In the genomic region with DNA sequence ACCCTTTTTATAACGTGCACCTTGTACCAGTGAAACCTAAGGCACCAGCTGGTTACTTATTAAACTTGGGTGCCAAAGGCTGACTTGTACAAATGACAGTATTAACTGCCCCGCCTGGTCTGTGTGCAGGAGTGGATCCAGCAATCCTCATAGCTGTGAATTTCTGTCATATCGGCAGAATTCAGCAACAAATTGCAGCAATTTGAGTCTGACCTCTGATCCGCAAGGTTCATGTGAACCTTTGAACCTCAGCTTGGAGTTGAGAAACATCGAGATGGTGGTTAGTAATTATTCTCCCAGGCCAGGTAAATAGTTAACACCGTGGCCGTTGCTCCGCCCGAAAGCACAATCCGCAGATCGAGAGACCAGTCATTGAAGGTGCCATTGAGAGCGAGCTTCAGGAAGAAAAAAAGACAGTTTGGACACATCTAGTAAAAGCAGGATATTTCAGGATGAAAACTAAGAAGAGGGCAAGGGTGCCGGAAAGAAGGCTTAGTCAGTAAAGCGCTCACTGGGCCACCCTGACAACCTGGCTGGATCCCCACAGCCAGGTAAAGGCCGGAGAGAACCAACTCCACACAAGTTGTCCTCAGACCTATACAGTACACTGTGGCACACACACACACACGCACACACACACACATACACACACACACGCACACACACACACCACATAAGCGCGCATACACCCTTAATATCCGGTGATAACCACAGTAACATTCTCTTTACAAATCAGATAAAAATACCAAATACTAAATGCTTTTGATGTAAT, we compare ENCODE assay signal across 17 mouse cellular contexts. TPM values are rescaled to one million over a fixed set of nuclear protein-coding genes. Genes with fewer than 3 reads are reported as not detected.
DNase-seq lines count a peak whose midpoint lies in the region; ATAC-seq and TF ChIP-seq lines count a peak whose summit lies in the region.
"Had no signal": no experiment of that assay in that cellular context is flagged by ENCODE, and none has a peak within 500 bp of the region (broad histone marks: within the 10 kb centered on the region; RNA-seq: fewer than 3 reads in every experiment).

No protein-coding gene starts in this region.

- peak; percentile 78 for DNase-seq in kidney, adult 18-20 months
- DNase-seq in kidney, postnatal 25 days: peak; percentile 82 to 92
- peak; percentile 53 for DNase-seq in liver, postnatal 0 days
- DNase-seq in adrenal gland, adult 8-10 months: no peak
- DNase-seq in layer of hippocampus, adult 11-12 months (ENCODE audit: low spot score): no peak
- DNase-seq: gastrocnemius, postnatal 25 days had no signal

- no peak overlapping the region; the same call in 1 of the 2 replicates for H3K9ac ChIP-seq in intestine, embryonic 15.5 days
- H3K9ac ChIP-seq in liver, postnatal 0 days (replicated peaks): peak overlapping the region; percentile 49
- H3K9ac ChIP-seq: heart, embryonic 13.5 days; neural tube, embryonic 13.5 days had no signal

- no peaks in the 10 kb centered on the region for H3K27me3 ChIP-seq in intestine, embryonic 15.5 days (replicated peaks)
- no peaks in the 10 kb centered on the region for H3K27me3 ChIP-seq in liver, postnatal 0 days (ENCODE audit: insufficient read depth, low read length)
- H3K27me3 ChIP-seq: heart, embryonic 13.5 days; neural tube, embryonic 13.5 days had no signal

- H3K9me3 ChIP-seq in intestine, embryonic 15.5 days: no peaks in the 10 kb centered on the region
- H3K9me3 ChIP-seq in liver, postnatal 0 days (ENCODE audit: low read length): no peaks in the 10 kb centered on the region
- H3K9me3 ChIP-seq: heart, embryonic 13.5 days; neural tube, embryonic 13.5 days had no signal

- TF ChIP-seq EP300 in liver, postnatal 0 days (IDR thresholded peaks at IDR 0.05; ENCODE audit: low read depth): peak; percentile 71

- H3K27ac ChIP-seq in intestine, embryonic 15.5 days: peak overlapping the region; percentile 82
- H3K27ac ChIP-seq in liver, postnatal 0 days (ENCODE audit: low read depth): peak overlapping the region; percentile 80
- H3K27ac ChIP-seq: heart, embryonic 13.5 days; neural tube, embryonic 13.5 days had no signal

- WGBS in intestine, embryonic 15.5 days: 59% methylated on average over 20 of the region's 20 CpGs
- WGBS in liver, postnatal 0 days (ENCODE audit: insufficient replicate concordance): 65% methylated on average over 20 of the region's 20 CpGs

- no peaks in the 10 kb centered on the region for H3K4me1 ChIP-seq in intestine, embryonic 15.5 days (replicated peaks)
- H3K4me1 ChIP-seq in liver, postnatal 0 days (ENCODE audit: insufficient read depth): peaks cover 7% of the 10 kb centered on the region; the same call in 1 of the 2 replicates
- H3K4me1 ChIP-seq: heart, embryonic 13.5 days; neural tube, embryonic 13.5 days had no signal

- no peak for TF ChIP-seq CTCF in liver, postnatal 0 days (IDR thresholded peaks at IDR 0.05; ENCODE audit: low read depth)

- peak; percentile 92 for ATAC-seq in intestine, embryonic 15.5 days
- peak; percentile 92 for ATAC-seq in liver, postnatal 0 days
- ATAC-seq in monocyte, adult 5-6 weeks (replicated peaks; ENCODE audit: insufficient number of reproducible peaks, low FRiP score, low TSS enrichment, poor library complexity, severe bottlenecking): no peak
- ATAC-seq: CD4-positive, CD25-positive, alpha-beta regulatory T cell, adult 4 months; forebrain, embryonic 16.5 days; inflammation-experienced regulatory T-cells, adult 6 months; midbrain, embryonic 16.5 days had no signal

- H3K4me2 ChIP-seq in intestine, embryonic 15.5 days (replicated peaks): peak overlapping the region; percentile 27
- peak overlapping the region; percentile 63 for H3K4me2 ChIP-seq in liver, postnatal 0 days (ENCODE audit: low read depth, low read length)
- H3K4me2 ChIP-seq: heart, embryonic 13.5 days; neural tube, embryonic 13.5 days had no signal

- H3K4me3 ChIP-seq in intestine, embryonic 15.5 days (replicated peaks): peak overlapping the region; percentile 32
- H3K4me3 ChIP-seq in liver, postnatal 0 days (ENCODE audit: low read depth, low read length): peak overlapping the region; percentile 33
- H3K4me3 ChIP-seq: heart, embryonic 13.5 days; neural tube, embryonic 13.5 days had no signal

- no peaks in the 10 kb centered on the region for H3K36me3 ChIP-seq in intestine, embryonic 15.5 days
- peaks cover 3% of the 10 kb centered on the region; the same call in 1 of the 2 replicates for H3K36me3 ChIP-seq in liver, postnatal 0 days (replicated peaks; ENCODE audit: insufficient read depth, low read length)
- H3K36me3 ChIP-seq: heart, embryonic 13.5 days; neural tube, embryonic 13.5 days had no signal

RNA-seq across cellular contexts. Expression of gene 9130230L23Rik, which starts 48.9 kb away (rescaled TPM):
- polyA plus RNA-seq in intestine, embryonic 15.5 days (2015; fragmentation: Nextera tagmentation; extraction: Ambion mirVana): 1.6 and 2.4 TPM in 2 replicates
- 0.20 TPM in 1 of 2 replicates, not detected in the other for polyA plus RNA-seq in liver, postnatal 0 days (2015; fragmentation: Nextera tagmentation; extraction: Ambion mirVana)
- total RNA-seq in adrenal gland, adult 8-10 months (2022): 1 to 10 TPM in 1 of 4 experiments, under 1 TPM in 3; 0.28 to 2.3 (median 0.54) TPM
- total RNA-seq in monocyte, adult 5-6 weeks (2017): 0.11 to 0.87 TPM in 2 of 3 replicates, not detected in the other
- total RNA-seq: gastrocnemius, postnatal 25 days; hematopoietic stem cell, adult 5-6 weeks; left cerebral cortex, adult 8-10 months had no signal
- polyA plus RNA-seq: CD4-positive, CD25-positive, alpha-beta regulatory T cell, adult 4 months; forebrain, embryonic 16.5 days; heart, embryonic 13.5 days; limb, embryonic 14.5 days; midbrain, embryonic 16.5 days had no signal

Comparison
In these comparisons a context has a peak if more than half of its experiments do, and no peak if none do; other contexts are left out.
1. DNase-seq: peak in kidney, adult 18-20 months (single experiment), kidney, postnatal 25 days (2 of 2) and liver, postnatal 0 days (single experiment); none in adrenal gland, adult 8-10 months (single experiment) and layer of hippocampus, adult 11-12 months (single experiment).